Mouse (Mus musculus): ENCODE measurements around the gene Gprin1.

GRCm38 (mm10) chr13:54736931-54737330, 12.7 kb downstream of the Gprin1 start:
- TF ChIP-seq CTCF (IDR thresholded peaks at IDR 0.05; ENCODE audit: low read depth, low read length) (no peak), POLR2A (IDR thresholded peaks at IDR 0.05; ENCODE audit: extremely low read depth, insufficient read depth, low read length) (no peak)
